ENCODE assay signal across 9 mouse cellular contexts in the genomic region with DNA sequence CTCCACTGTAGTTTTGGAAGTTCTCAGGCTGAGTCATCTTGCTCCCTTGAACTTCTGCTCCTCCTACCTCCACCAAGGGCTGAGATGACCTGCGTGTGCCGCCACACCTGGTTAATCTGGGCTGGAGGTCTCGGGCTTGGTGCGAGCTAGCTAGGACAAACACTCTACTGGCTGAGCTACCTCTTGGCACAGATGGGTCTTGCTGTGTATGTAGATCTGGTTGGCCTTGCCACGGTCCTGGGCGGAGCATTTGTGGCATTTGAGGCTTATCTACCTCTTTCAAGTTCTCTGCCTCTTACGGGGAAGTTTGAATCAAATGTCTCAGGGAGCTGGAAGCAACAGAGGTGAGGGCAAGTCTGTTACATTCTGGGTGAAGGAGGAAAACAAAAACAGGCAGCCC. TPM values are rescaled to one million over a fixed set of nuclear protein-coding genes. Genes with fewer than 3 reads are reported as not detected.
DNase-seq lines count a peak whose midpoint lies in the region; ATAC-seq lines count a peak whose summit lies in the region.
"Had no signal": no experiment of that assay in that cellular context is flagged by ENCODE, and none has a peak within 500 bp of the region (broad histone marks: within the 10 kb centered on the region; RNA-seq: fewer than 3 reads in every experiment).

No protein-coding gene starts in this region.

- WGBS in hindbrain, embryonic 10.5 days, result 79% methylated on average over 7 of the region's 7 CpGs
- 77% methylated on average over 7 of the region's 7 CpGs for WGBS in hindbrain, embryonic 12.5 days
- WGBS in forebrain, embryonic 13.5 days, result 82% methylated on average over 7 of the region's 7 CpGs

- peaks cover 97% of the 10 kb centered on the region for H3K4me1 ChIP-seq in hindbrain, embryonic 10.5 days (replicated peaks)
- peaks cover 83% of the 10 kb centered on the region for H3K4me1 ChIP-seq in hindbrain, embryonic 12.5 days
- H3K4me1 ChIP-seq in forebrain, embryonic 13.5 days, result peaks cover 92% of the 10 kb centered on the region

- no peak overlapping the region for H3K4me2 ChIP-seq in hindbrain, embryonic 12.5 days (replicated peaks)
- H3K4me2 ChIP-seq in forebrain, embryonic 13.5 days, result no peak overlapping the region

- no peak for DNase-seq in hindbrain, embryonic 10.5 days (ENCODE audit: low spot score)
- DNase-seq in CD4-positive, CD25-positive, alpha-beta regulatory T cell, adult 2 months (ENCODE audit: low read depth, low spot score), result peak; percentile 74
- peak; percentile 50 for DNase-seq in R1 (ENCODE audit: low read depth, low spot score)
- peak; percentile 59 for DNase-seq in lung, postnatal 10 days
- DNase-seq in frontal cortex, postnatal 36 days (ENCODE audit: low spot score in 2 of 2), result no peak
- no peak for DNase-seq in layer of hippocampus, adult 9-10 months (ENCODE audit: low spot score)

- no peaks in the 10 kb centered on the region for H3K27me3 ChIP-seq in hindbrain, embryonic 10.5 days (ENCODE audit: insufficient read depth, poor library complexity, severe bottlenecking)
- H3K27me3 ChIP-seq in hindbrain, embryonic 12.5 days, result no peaks in the 10 kb centered on the region
- H3K27me3 ChIP-seq in forebrain, embryonic 13.5 days, result no peaks in the 10 kb centered on the region

- no peak overlapping the region for H3K9ac ChIP-seq in hindbrain, embryonic 12.5 days
- H3K9ac ChIP-seq in forebrain, embryonic 13.5 days, result no peak overlapping the region

- H3K27ac ChIP-seq in hindbrain, embryonic 10.5 days, result peak overlapping the region; percentile 17; the same call in 1 of the 2 replicates
- H3K27ac ChIP-seq in hindbrain, embryonic 12.5 days, result no peak overlapping the region
- no peak overlapping the region for H3K27ac ChIP-seq in forebrain, embryonic 13.5 days

- H3K4me3 ChIP-seq in hindbrain, embryonic 10.5 days, result no peak overlapping the region
- no peak overlapping the region for H3K4me3 ChIP-seq in hindbrain, embryonic 12.5 days
- no peak overlapping the region for H3K4me3 ChIP-seq in forebrain, embryonic 13.5 days

- H3K36me3 ChIP-seq in hindbrain, embryonic 10.5 days, result peaks cover 47% of the 10 kb centered on the region
- peaks cover 41% of the 10 kb centered on the region for H3K36me3 ChIP-seq in hindbrain, embryonic 12.5 days
- H3K36me3 ChIP-seq in forebrain, embryonic 13.5 days (ENCODE audit: poor library complexity, severe bottlenecking), result peaks cover 44% of the 10 kb centered on the region

- no peak for ATAC-seq in hindbrain, embryonic 12.5 days (ENCODE audit: low FRiP score)
- ATAC-seq in forebrain, embryonic 13.5 days, result no peak

- H3K9me3 ChIP-seq in hindbrain, embryonic 10.5 days, result no peaks in the 10 kb centered on the region
- no peaks in the 10 kb centered on the region for H3K9me3 ChIP-seq in hindbrain, embryonic 12.5 days (replicated peaks)
- H3K9me3 ChIP-seq in forebrain, embryonic 13.5 days (replicated peaks), result no peaks in the 10 kb centered on the region

RNA-seq across cellular contexts. Expression of a gene that starts 11.6 kb away (rescaled TPM):
- 77.7 and 90.1 TPM in 2 replicates for polyA plus RNA-seq in hindbrain, embryonic 10.5 days (2016; fragmentation: Nextera tagmentation; extraction: Ambion mirVana)
- polyA plus RNA-seq in hindbrain, embryonic 12.5 days (2016; fragmentation: Nextera tagmentation; extraction: Ambion mirVana), result 111 and 120 TPM in 2 replicates
- polyA plus RNA-seq in forebrain, embryonic 13.5 days (2015; fragmentation: Nextera tagmentation; extraction: Ambion mirVana), result 95.3 and 109 TPM in 2 replicates

RNA-seq across cellular contexts. Expression of a gene that starts 28.1 kb away (rescaled TPM):
- 381 and 439 TPM in 2 replicates for polyA plus RNA-seq in hindbrain, embryonic 10.5 days (2016; fragmentation: Nextera tagmentation; extraction: Ambion mirVana)
- 347 and 376 TPM in 2 replicates for polyA plus RNA-seq in hindbrain, embryonic 12.5 days (2016; fragmentation: Nextera tagmentation; extraction: Ambion mirVana)
- polyA plus RNA-seq in forebrain, embryonic 13.5 days (2015; fragmentation: Nextera tagmentation; extraction: Ambion mirVana), result 386 and 461 TPM in 2 replicates

RNA-seq across cellular contexts. Expression of a gene that starts 30.2 kb away (rescaled TPM):
- 10.0 and 12.3 TPM in 2 replicates for polyA plus RNA-seq in hindbrain, embryonic 10.5 days (2016; fragmentation: Nextera tagmentation; extraction: Ambion mirVana)
- 14.1 and 14.8 TPM in 2 replicates for polyA plus RNA-seq in hindbrain, embryonic 12.5 days (2016; fragmentation: Nextera tagmentation; extraction: Ambion mirVana)
- 17.4 and 18.7 TPM in 2 replicates for polyA plus RNA-seq in forebrain, embryonic 13.5 days (2015; fragmentation: Nextera tagmentation; extraction: Ambion mirVana)

RNA-seq across cellular contexts. Expression of a gene that starts 34.6 kb away (rescaled TPM):
- polyA plus RNA-seq in hindbrain, embryonic 10.5 days (2016; fragmentation: Nextera tagmentation; extraction: Ambion mirVana), result 0.37 and 0.80 TPM in 2 replicates
- 0.68 and 0.98 TPM in 2 replicates for polyA plus RNA-seq in hindbrain, embryonic 12.5 days (2016; fragmentation: Nextera tagmentation; extraction: Ambion mirVana)
- polyA plus RNA-seq in forebrain, embryonic 13.5 days (2015; fragmentation: Nextera tagmentation; extraction: Ambion mirVana), result 0.62 and 0.76 TPM in 2 replicates
- polyA plus RNA-seq: liver, embryonic 16.5 days had no signal

RNA-seq across cellular contexts. Expression of a gene that starts 44.0 kb away (rescaled TPM):
- polyA plus RNA-seq in hindbrain, embryonic 10.5 days (2016; fragmentation: Nextera tagmentation; extraction: Ambion mirVana), result 19.4 and 20.6 TPM in 2 replicates
- 22.0 and 25.4 TPM in 2 replicates for polyA plus RNA-seq in hindbrain, embryonic 12.5 days (2016; fragmentation: Nextera tagmentation; extraction: Ambion mirVana)
- 18.0 and 20.1 TPM in 2 replicates for polyA plus RNA-seq in forebrain, embryonic 13.5 days (2015; fragmentation: Nextera tagmentation; extraction: Ambion mirVana)

Comparison
In these comparisons a context has a peak if more than half of its experiments do, and no peak if none do; other contexts are left out.
1. DNase-seq: peak in CD4-positive, CD25-positive, alpha-beta regulatory T cell, adult 2 months (single experiment), R1 (single experiment) and lung, postnatal 10 days (single experiment); none in hindbrain, embryonic 10.5 days (single experiment), frontal cortex, postnatal 36 days (0 of 2) and layer of hippocampus, adult 9-10 months (single experiment).